Mouse (Mus musculus) small intestine, adult 10 weeks (tissue): ENCODE data around the gene Ksr2. TPM values are rescaled to one million over a fixed set of nuclear protein-coding genes. Genes with fewer than 3 reads are reported as not detected.

Source experiments
- polyA plus RNA-seq: library from polyadenylated mRNA; stranded (reverse); fragments of 350-450 nt; fragmentation: Illumina TruSeq; extraction: RNeasy Lipid Tissue Mini Kit (QIAGEN cat#74804); gene quantifications from one replicate; pipeline ENCODE4 v1.2.3, GENCODE M21; 2014; ENCODE audit warnings: low replicate concordance

Ksr2 gene
- polyA plus RNA-seq: 0.04 TPM

DNA sequence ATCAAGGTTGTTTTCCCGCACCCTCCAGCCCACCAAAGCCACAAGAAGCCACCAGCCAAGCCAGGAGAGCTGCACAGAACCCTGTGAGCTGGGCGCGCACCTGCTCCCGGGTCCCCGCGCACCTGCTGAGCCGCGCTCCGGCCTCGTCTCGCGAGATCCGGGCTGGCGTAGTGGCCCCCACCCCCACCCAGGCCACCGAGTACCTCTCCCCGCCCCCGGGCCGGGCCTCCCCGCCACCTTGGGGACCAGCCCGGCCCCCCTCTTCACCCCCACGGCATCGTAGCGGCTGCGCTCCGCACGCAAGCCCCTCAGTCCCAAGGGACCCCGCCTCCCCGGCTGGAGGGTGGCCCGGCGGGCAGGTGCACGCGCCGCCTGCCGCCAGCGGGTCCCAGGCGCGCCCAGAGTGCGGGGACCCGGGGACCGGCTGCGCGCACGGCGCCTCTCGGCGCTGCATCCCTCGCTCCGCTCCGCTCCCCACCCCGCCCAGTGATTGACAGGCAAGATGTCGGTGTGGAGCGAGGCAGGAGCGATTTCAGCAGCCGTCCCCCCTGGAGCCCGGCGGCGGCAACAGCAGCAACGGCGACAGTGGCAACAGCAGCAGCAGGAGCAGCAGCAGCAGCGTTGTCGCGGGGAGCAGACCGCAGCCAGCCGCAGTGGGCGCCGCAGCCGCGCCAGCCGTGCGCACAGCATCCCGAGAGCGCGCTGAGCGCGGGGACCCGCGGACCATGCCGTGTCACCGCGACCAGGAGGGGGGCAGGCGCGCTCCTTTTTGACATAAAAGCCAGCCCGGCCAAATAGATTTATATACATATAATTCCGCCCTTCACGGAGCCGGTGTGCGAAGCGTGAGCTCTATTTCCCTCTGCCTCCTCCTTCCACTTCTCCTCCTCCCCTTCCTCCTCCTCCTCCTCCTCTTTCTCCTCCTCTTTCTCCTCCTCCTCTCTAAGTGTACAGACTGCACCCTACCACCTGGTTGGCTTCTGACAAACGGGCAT lies at the start of gene Ksr2:
Ksr2 (plus strand) TSS at position 494 of the 995 bp plus-strand sequence.

DNA sequence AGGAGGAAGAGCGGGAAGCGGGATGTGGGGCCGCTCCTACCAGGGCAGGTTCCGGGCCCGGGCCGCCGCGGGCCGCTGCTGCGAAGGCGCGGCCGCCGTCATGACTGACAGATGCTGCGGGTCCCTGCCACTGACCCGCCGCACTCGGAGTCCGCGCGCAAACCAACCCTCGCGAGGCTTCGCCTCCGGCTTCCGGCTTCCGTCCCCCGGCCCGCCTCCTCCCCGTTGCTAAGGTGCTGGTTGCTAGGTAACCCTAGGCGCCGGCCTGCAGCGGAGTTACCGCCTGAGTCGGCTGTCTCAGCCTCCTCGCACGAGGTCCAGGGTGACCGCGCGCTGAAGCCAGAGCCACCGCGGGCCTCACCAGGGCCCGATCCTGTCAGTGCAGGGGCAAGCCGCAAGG lies 24.9 kb upstream of the Ksr2 start, which contains the start of gene Rfc5:
Rfc5 (minus strand) TSS at position 171 of the 400 bp plus-strand sequence.

GRCm38 (mm10) chr5:117780681-117781080 lies 366.9 kb downstream of the Ksr2 start, which contains the start of gene Nos1:
Gene Nos1 (plus strand): TSS chr5:117781032.

Other genes starting within 250 kb of the Ksr2 start
- 10.3 TPM for gene Pebp1, start 126.4 kb upstream of the Ksr2 start, polyA plus RNA-seq
- gene Vsig10, start 94.9 kb upstream of the Ksr2 start, polyA plus RNA-seq: 25.1 TPM
- gene Wsb2, start 56.7 kb upstream of the Ksr2 start, polyA plus RNA-seq: 14.7 TPM
- gene Rfc5, start 25.0 kb upstream of the Ksr2 start, polyA plus RNA-seq: 4.3 TPM